Mouse (Mus musculus) T-helper 17 cell (primary cell): Measurements from ENCODE around the gene Tnfrsf21.

Experiments used
- in situ Hi-C, 2 experiments: fragments of 300-600 bp; cut with MboI, MseI; formaldehyde crosslinking; loops; 1 replicate in 1 of 2; 2 replicates in 1 of 2; pipeline ENCODE4 v1.15.1; 2025; ENCODE audit warnings: high pct_unique_total_duplicates in 2 of 2

Tnfrsf21 gene

DNA sequence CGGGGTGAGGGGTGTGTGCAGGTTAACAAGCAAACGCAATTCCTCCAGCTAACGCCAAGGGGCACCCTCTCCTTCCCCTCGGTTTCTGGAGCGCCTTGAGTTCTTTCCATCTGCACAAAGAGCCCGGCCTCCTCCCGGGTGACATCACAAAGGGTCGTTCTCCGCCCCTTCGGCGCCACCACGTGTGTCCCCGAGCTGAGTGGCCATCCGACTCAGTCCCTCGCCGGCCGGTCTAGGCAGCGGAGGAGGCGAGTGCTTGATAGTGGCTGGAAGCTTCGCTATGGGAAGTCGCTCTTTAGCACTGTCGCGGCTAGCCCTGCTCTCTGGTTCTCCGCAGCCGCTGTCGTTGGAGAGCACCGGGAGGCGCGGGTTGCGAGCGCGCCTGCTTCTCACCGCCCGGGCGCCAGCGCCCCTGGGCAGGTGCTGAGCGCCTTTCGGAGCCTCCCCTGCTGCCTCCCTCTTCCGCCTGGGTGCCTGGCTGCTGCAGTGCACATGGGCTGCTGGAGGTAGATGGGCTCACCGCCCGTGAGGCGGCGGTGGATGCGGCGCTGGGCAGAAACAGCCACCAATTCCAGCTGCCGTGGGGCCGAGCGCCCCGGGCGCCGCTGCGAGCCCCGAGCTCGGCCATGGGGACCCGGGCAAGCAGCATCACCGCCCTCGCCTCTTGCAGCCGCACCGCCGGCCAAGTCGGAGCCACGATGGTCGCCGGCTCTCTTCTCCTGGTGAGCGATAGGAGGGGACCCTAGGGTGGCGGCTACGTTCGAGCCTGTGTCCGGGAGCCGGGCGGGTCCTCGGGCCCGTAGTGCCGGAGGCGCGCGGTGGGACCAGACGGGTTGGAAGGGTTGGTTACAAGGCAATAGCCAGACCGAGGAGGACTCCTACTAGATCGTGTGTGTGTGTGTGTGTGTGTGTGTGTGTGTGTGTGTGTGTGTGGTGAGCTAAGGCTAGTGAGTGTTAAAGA lies at the start of gene Tnfrsf21:
Tnfrsf21 (plus strand) TSS at position 185 of the 961 bp plus-strand sequence.
- in situ Hi-C loops: loop anchor here in 1 of 2 experiments (5.0 kb wide), 1 partner anchor 211 kb away; no protein-coding TSS in a partner anchor

DNA sequence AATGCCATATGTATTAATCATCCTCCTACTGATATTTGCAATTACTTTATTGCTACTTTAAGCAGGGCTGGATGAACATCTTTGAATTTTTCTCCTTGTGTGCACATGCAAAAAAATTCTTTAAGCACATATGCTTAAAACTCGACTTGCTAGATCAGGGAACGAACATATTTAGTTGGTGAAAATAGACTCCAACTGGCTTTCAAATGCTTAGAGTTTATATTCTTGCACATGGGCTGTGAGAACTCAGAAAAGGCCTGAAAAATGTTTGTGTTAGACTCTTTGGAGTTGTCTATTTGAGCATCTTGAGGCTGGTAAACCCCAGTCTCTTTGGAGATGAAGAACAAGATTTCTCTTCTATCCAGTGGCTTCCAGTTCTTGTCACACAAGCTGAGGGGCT lies 48.2 kb upstream of the Tnfrsf21 start:
- in situ Hi-C loops: no loop called here

GRCm38 (mm10) chr17:42975312-42975996 lies 40.9 kb upstream of the Tnfrsf21 start:
- in situ Hi-C loops: no loop called here

DNA sequence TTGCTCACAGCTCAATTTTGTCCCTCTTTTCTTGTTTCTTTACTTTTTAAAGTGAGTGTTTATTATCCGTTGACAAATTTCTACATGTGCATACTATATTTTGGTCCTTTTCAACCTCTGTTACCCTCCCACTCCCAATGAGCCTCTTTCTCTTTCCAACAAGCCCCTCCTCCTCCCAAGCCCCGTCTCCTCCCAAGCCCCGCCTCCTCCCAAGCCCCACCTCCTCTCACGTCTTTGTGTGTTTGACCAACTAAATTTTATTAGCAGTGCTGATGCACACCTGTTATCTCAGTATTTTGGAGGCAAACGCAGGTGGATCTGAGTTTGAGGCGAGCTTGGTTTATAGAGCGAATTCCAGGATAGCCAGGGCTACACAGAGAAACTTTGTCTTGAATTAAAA lies 38.6 kb upstream of the Tnfrsf21 start:
- in situ Hi-C loops: no loop called here

DNA sequence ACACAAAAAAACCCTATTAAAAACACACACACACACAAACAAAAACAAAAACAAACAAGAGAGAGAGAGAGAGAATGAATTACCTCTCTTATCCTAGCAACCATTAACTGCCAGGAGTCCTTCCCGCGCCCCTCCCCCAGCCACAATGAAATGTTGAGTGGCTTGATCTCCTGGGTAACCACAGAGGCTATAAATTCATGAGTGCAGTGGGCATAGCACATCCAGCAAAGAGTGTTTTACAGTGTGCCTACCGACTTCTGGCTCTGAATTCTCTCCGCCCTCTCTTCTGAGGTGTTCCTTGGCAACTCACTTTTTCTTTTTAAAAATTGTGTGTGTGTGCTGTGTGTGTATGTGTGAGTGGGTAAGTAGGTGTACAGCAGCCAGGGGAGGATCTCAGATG lies 38.0 kb upstream of the Tnfrsf21 start:
- in situ Hi-C loops: no loop called here

GRCm38 (mm10) chr17:42981806-42982205 lies 34.5 kb upstream of the Tnfrsf21 start:
- in situ Hi-C loops: no loop called here

DNA sequence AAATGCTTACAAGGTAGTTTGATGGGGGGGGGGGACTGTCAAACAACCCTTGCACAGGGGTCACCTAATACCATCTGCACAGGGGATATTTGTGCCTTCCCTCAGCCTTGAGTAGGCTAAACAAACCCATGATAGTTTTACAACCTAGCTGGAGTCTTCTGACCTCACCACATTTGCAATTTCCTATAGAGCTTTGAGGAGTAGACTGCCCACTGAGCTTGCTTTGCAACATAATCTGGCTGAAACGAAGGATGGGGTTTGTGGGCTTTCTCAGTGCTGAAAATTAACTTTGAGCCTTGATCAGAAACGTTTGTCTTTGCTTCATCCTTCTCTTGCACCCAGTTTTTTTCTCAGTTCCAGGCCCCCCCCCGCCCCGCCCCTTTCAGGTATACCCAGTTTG lies 33.8 kb upstream of the Tnfrsf21 start:
- in situ Hi-C loops: no loop called here

DNA sequence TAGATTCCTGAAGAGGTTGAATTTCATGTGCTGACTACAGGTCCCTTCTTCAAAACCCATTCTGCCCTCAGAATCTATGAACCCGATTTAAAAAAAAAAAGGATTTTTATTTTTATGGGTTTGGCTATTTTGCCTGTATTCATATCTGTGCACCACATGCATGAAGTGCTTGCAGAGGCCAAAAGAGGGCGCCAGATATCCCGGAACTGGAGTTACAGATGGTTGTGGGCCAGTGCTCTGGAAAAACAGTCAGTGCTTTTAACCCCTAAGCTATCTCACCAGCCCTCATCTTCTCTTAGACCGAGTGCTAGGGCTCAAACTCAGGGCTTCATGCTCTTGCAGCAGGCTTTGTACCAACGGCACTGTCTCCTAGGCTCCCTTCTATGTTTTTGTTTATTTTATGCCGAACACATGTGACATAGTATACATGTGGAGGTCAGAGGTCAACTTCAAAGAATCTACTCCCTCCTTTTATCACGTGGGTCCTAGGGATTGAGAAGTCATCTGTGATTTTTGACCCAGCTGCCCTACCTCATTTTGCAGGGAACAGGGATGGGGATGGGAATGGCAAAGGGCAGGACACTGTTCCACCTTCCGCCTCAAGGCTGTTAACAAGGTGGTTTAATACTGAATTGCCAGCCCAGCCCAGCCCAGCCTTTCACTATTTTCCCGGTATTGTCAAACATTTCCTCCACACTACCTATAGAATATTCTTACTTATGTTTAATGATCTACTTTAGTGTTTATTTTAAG lies 30.3 kb upstream of the Tnfrsf21 start:
- in situ Hi-C loops: loop anchor here in 1 of 2 experiments (5.0 kb wide), 1 partner anchor 114 kb away; no protein-coding TSS in a partner anchor

DNA sequence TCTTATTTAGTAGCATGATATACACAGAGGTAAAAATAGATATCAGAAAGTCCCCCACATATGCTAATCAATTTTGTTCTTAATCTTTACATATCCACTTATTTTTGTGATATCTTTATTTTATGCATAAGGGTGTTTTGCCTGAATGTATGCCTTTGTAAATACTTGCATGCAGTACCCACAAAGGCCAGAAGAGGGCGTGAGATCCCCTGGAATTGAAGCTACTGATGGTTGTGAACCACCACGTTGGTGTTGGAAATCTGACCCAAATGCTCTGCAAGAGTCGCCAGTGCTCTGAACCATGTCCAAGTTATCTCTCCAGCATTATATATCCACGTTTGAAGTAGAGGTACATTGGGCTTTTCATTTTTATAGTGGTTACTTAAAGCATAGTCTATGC lies 28.7 kb upstream of the Tnfrsf21 start:
- in situ Hi-C loops: loop anchor here in 1 of 2 experiments (5.0 kb wide), 1 partner anchor 115 kb away; no protein-coding TSS in a partner anchor

DNA sequence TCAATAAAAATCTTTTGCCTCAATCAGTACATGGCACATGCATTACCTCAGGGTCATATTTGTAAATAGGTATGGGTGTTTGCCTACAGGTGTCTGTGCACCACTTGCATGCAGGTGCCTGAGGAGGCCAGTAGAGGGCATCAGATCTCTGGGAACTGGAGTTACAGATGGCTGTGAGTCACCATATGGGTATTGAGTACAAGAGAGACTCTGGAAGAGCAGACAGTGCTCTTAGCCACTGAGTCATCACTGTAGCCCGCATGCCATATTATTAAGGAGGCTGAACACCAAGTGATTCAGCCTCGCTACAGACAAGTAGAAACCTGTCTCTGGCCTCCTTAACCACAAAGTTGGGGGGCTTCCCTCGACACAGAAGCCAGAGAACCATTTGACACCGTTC lies 26.4 kb upstream of the Tnfrsf21 start:
- in situ Hi-C loops: loop anchor here in 1 of 2 experiments (5.0 kb wide), 1 partner anchor 118 kb away; no protein-coding TSS in a partner anchor

GRCm38 (mm10) chr17:42991112-42991511 lies 25.2 kb upstream of the Tnfrsf21 start:
- in situ Hi-C loops: no loop called here

DNA sequence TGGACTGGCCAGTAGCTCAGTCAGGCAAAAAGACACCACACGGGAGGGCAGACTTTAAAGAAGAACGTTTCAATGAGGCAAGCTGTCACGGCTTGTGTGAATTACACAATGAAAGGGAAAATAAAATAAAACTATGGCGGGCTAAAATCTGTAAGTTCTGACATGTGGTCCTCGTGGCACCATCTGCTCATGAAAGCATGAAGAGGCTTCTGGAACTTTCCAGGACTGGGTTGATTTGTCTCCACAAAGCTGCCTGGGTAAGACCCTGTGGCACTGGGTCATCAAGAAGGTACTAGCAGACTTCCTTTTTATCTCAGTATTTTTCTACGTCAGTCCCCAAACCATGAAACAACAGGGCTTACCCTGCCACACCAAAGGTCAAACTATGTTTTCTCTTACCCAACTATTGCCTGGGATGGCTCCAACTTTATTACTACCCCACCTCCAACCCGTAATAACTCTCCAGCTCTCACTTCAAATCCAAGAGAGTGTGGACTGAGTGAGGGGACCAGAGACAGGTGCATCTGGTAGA lies 16.8 kb upstream of the Tnfrsf21 start:
- in situ Hi-C loops: no loop called here

GRCm38 (mm10) chr17:43000598-43000997 lies 15.8 kb upstream of the Tnfrsf21 start:
- in situ Hi-C loops: loop anchor here in 1 of 2 experiments (10.0 kb wide), 1 partner anchor 454 kb away; no protein-coding TSS in a partner anchor

DNA sequence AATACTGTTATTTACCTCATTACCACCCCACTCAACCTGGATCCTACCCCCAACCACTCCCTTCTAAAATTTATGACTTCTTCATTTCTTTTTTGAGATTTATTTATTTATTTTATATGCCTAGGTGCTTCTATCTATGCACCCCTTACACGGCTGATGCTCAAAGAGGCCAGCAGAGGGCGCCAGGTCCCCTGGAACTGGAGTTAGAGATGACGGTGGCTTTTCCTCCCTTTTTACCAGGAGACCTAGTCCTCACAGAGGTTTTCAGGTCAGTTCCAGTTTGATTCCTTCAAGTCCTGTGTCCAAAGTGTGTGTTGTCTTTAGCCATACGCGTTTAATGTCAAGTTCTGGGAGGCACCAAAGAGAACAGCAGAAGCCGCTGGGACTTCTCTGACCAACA lies 3.6 kb upstream of the Tnfrsf21 start:
- in situ Hi-C loops: no loop called here

GRCm38 (mm10) chr17:43017341-43018052 lies 1.1 kb downstream of the Tnfrsf21 start:
- in situ Hi-C loops: loop anchor here in 1 of 2 experiments (5.0 kb wide), 1 partner anchor 210 kb away; no protein-coding TSS in a partner anchor

DNA sequence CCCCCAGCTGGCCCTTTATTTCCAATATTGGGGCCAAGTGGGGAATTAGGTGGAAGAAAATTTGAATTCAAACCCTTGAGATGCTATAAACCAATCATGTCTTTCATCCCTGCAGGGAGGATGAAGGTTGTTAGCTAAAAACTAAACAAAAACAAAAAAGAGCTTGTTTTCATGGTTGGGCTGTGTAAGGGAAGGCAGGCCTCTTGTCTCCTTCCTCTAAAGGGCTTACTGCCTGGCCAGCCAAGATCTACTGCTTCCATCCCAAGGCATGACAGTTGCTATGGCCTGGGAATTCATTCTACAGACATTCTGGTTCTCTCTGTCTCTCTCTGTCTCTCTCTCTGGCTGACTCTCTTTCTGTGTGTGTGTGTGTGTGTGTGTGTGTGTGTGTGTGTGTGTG lies 1.7 kb downstream of the Tnfrsf21 start:
- in situ Hi-C loops: loop anchor here in 1 of 2 experiments (5.0 kb wide), 1 partner anchor 209 kb away; no protein-coding TSS in a partner anchor

GRCm38 (mm10) chr17:43019660-43020059 lies 3.3 kb downstream of the Tnfrsf21 start:
- in situ Hi-C loops: loop anchor here (5.0 to 10.0 kb wide), 3 partner anchors 208 to 435 kb away; no protein-coding TSS in a partner anchor

DNA sequence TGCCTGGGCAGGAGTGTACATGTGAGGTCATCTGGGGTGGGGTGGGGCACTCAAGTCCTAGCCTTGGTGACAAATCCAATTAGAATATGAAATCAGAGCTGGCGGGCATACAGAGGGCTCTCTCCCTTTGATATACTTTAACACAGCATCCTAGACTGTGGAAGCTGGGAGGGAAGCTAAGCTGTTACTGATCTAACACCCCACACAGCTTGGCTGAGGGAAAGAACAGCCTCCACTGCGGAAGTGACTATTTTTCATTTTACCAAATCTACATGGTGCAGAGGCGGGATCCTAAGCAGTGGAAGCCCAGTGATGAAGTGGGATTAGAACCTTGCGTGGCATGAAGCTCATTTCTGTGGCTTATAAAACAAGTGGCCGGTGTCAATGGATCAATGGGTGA lies 4.7 kb downstream of the Tnfrsf21 start:
- in situ Hi-C loops: loop anchor here (5.0 to 10.0 kb wide), 2 partner anchors 221 to 434 kb away; no protein-coding TSS in a partner anchor

DNA sequence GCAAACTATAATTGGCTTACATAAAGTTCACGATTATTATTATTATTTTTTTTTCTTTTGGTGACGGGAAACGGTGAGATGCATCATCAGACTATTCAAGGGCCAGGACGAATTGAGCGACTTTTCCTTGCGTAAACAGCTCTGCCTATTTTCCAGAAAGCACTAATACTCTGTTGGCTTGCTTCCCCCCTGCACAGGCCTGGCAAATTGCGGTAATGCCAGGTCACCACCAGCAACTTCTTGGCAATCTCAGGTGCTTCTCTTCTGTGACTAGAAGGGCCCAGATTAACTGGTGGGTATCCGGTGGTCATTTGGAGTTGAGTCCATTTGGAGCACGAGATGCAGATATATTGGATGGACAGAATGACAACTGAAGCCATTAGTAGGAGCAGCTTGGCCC lies 5.7 kb downstream of the Tnfrsf21 start:
- in situ Hi-C loops: loop anchor here (5.0 to 10.0 kb wide), 2 partner anchors 220 to 433 kb away; no protein-coding TSS in a partner anchor

- in situ Hi-C loops: loop anchor here (5.0 to 10.0 kb wide), 2 partner anchors 219 to 431 kb away; no protein-coding TSS in a partner anchor
Observed at GRCm38 (mm10) chr17:43023637-43024217, 7.4 kb downstream of the Tnfrsf21 start.
